Mouse (Mus musculus) heart, embryonic 14.5 days (tissue): ENCODE data around the gene Sf3b5. TPM values are rescaled to one million over a fixed set of nuclear protein-coding genes. Genes with fewer than 3 reads are reported as not detected.
A peak's percentile ranks its signal among the peaks of the same experiment; 100 is the strongest.

Source experiments
- ATAC-seq: fragments of 200-750 bp; cut with Nextera tagmentation; 2 replicates; pipeline ENCODE4 v1.8.0; 2017; ENCODE audit warnings: low read depth, moderate TSS enrichment; ENCODE audit not compliant: insufficient number of reproducible peaks, insufficient read depth, low FRiP score
- H3K27ac ChIP-seq, 2 experiments: fragments of 200-500 bp in 1 of 2; fragments of 300-500 bp in 1 of 2; sonication (generic) in 1 of 2; replicated peaks in 1 of 2; 2 replicates each; pipeline ENCODE4 v1.5.1; 2012 to 2014; ENCODE audit warnings: low read depth in 2 of 2, low read length in 2 of 2, control low read depth in 1 of 2, mild to moderate bottlenecking in 1 of 2, mixed read lengths in 1 of 2; ENCODE audit not compliant: control insufficient read depth in 1 of 2, insufficient read depth in 1 of 2
- H3K27me3 ChIP-seq: fragments of 300-500 bp; sonication (generic); 2 replicates; pipeline ENCODE4 v1.6.1; 2014; ENCODE audit warnings: mild to moderate bottlenecking, low read length, control low read depth; ENCODE audit not compliant: control insufficient read depth, insufficient read depth
- H3K36me3 ChIP-seq: fragments of 300-500 bp; sonication (generic); 2 replicates; pipeline ENCODE4 v1.6.1; 2014; ENCODE audit warnings: mild to moderate bottlenecking, control low read depth, low read length, mixed read lengths; ENCODE audit not compliant: control insufficient read depth, insufficient read depth
- H3K4me1 ChIP-seq, 2 experiments: fragments of 200-500 bp in 1 of 2; fragments of 300-500 bp in 1 of 2; sonication (generic) in 1 of 2; 2 replicates each; pipeline ENCODE4 v1.6.1; 2012 to 2014; ENCODE audit warnings: low read length in 2 of 2, control low read depth in 1 of 2, mixed read lengths in 1 of 2; ENCODE audit not compliant: control insufficient read depth in 2 of 2, insufficient read depth in 2 of 2
- H3K4me2 ChIP-seq: fragments of 300-500 bp; sonication (generic); 2 replicates; pipeline ENCODE4 v1.6.1; 2014; ENCODE audit warnings: mild to moderate bottlenecking, low read length
- H3K4me3 ChIP-seq, 2 experiments: fragments of 200-500 bp in 1 of 2; fragments of 300-500 bp in 1 of 2; sonication (generic) in 1 of 2; 2 replicates each; pipeline ENCODE4 v1.5.1; 2012 to 2014; ENCODE audit warnings: low read length in 2 of 2, mild to moderate bottlenecking in 2 of 2, control low read depth in 1 of 2, low read depth in 1 of 2, moderate library complexity in 1 of 2; ENCODE audit not compliant: control insufficient read depth in 1 of 2, insufficient read depth in 1 of 2
- H3K9ac ChIP-seq: fragments of 300-500 bp; sonication (generic); 2 replicates; pipeline ENCODE4 v1.6.1; 2014; ENCODE audit warnings: mild to moderate bottlenecking, low read length
- H3K9me3 ChIP-seq: fragments of 300-500 bp; sonication (generic); 2 replicates; pipeline ENCODE4 v1.6.1; 2016; ENCODE audit warnings: low read length, control low read depth; ENCODE audit not compliant: control insufficient read depth
- WGBS: fragments of 180-500 bp; shearing (Covaris S2); extraction: QIAGEN DNeasy Blood & Tissue Kit; methylation state at CpG from one replicate; pipeline ENCODE4 v1.1.7; 2014; 5-methylcytosine and 5-hydroxymethylcytosine counted together
- polyA plus RNA-seq: library from polyadenylated mRNA; unstranded; fragments of >200 nt; fragmentation: Nextera tagmentation; extraction: Ambion mirVana; gene quantifications from 2 replicates; pipeline ENCODE4 v1.2.1, GENCODE M21; 2014

Sf3b5 gene
- polyA plus RNA-seq, 1 experiment from 2014 or later: 32.8 TPM

DNA sequence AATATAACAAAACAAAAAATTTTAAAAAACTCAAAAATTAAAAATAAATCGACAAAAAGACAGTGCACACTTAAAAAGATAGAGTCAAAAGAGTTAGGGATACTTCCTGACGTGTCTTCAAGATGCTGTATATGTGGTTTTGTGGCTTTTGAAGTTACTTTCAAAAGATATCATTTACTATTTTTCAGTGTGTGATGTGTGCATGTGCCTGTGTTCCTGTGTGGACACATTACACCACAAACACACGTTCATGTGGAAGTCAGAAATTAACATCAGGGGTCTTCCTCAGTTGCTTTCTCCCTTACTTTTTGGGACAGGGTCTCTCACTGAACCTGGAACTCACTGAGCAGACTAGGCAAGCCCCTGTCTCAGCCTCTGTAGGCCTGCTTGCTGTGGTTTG is 20.1 kb upstream of the Sf3b5 start:
- WGBS: 84% methylated on average over 3 of the region's 3 CpGs
- no peak overlapping the region for H3K4me2 ChIP-seq
- H3K9me3 ChIP-seq: no peaks in the 10 kb centered on the region
- H3K36me3 ChIP-seq: no peaks in the 10 kb centered on the region
- no peak for ATAC-seq
- no peak overlapping the region for H3K9ac ChIP-seq
- H3K4me3 ChIP-seq: no peak overlapping the region
- no peaks in the 10 kb centered on the region for H3K27me3 ChIP-seq
- H3K4me1 ChIP-seq: peaks cover 12 to 17% of the 10 kb centered on the region in 2 experiments
- no peak overlapping the region for H3K27ac ChIP-seq

DNA sequence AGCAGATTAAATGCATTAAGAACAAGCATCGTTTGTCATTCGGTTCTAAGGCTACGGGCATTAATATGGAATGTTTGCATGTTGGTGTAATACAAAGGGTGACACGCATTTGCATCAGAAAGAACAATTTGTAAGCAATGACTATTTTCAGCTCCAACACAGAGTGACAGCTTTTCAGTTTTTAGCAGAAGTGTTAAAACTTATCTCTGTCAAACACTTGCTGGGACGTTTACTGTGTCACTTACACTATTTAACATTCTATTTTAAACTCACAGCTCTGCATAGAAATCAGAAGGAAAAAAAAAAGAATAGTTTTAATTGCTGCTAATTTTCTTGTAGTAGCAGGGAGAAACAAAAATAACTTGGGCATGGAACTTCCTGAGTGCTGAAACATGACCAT is 18.7 kb upstream of the Sf3b5 start:
- H3K4me1 ChIP-seq: peaks cover 11 to 17% of the 10 kb centered on the region in 2 experiments
- H3K9me3 ChIP-seq: no peaks in the 10 kb centered on the region
- no peaks in the 10 kb centered on the region for H3K36me3 ChIP-seq
- H3K4me2 ChIP-seq: peak overlapping the region; percentile 29; the same call in 1 of the 2 replicates
- H3K9ac ChIP-seq: no peak overlapping the region
- H3K27me3 ChIP-seq: no peaks in the 10 kb centered on the region
- peak overlapping the region; percentile 32 to 78; a peak in 3 of 4 replicates for H3K27ac ChIP-seq
- no peak overlapping the region for H3K4me3 ChIP-seq
- 53% methylated on average over 5 of the region's 5 CpGs for WGBS
- ATAC-seq: no peak

DNA sequence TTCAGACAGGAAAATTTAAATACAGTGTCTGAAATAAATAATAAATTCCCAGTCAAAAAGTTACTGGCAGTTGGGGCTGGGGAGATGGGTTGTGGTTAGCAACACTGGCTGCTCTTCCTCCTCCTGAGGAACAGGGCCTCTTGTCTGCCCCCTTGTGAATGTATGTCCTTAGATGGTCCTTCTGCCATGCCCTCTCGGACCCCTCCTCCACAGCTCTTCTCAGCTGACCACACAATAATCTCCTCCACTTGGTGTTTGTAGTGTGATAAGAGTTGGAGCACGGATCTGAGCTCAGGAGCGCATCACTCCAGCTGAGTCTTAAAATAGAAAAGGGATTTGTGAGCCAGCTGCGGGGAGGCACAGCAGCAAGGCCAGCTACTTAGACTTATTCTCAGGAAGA is 18.2 kb upstream of the Sf3b5 start:
- H3K27me3 ChIP-seq: no peaks in the 10 kb centered on the region
- no peaks in the 10 kb centered on the region for H3K36me3 ChIP-seq
- peaks cover 9 to 17% of the 10 kb centered on the region in 2 experiments for H3K4me1 ChIP-seq
- H3K27ac ChIP-seq: peak overlapping the region; percentile 78 to 87
- H3K9ac ChIP-seq: no peak overlapping the region
- 3% methylated on average over 4 of the region's 4 CpGs for WGBS
- H3K4me3 ChIP-seq: no peak overlapping the region
- H3K9me3 ChIP-seq: no peaks in the 10 kb centered on the region
- peak overlapping the region; percentile 29; the same call in 1 of the 2 replicates for H3K4me2 ChIP-seq
- peak; percentile 85 for ATAC-seq

DNA sequence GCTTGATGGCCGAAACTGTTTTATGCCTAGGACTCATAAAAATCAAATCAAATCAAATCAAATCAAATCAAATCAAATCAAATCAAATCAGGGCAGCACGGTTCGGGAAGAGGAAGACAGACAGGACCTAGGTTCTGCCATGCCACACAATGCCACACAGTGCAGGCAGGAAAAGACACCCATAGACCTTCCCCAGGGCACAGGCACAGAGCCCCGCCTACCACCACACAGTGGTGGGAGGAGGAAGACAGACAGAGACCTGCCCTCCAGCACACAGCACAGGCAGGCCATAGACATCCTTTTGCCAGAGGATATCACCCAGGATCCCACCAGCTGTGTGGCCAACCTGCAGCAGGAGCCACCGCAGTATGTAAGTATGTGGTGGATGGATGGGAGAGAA is 13.2 kb upstream of the Sf3b5 start:
- Histone ChIP-seq H3K27ac (no peak overlapping the region), H3K9ac (no peak overlapping the region), H3K4me2 (no peak overlapping the region), H3K4me1 (peaks cover 8% of the 10 kb centered on the region in 2 experiments), H3K36me3 (no peaks in the 10 kb centered on the region), H3K27me3 (no peaks in the 10 kb centered on the region), H3K9me3 (no peaks in the 10 kb centered on the region), H3K4me3 (no peak overlapping the region)
- WGBS: 87% methylated on average over 5 of the region's 5 CpGs
- no peak for ATAC-seq

DNA sequence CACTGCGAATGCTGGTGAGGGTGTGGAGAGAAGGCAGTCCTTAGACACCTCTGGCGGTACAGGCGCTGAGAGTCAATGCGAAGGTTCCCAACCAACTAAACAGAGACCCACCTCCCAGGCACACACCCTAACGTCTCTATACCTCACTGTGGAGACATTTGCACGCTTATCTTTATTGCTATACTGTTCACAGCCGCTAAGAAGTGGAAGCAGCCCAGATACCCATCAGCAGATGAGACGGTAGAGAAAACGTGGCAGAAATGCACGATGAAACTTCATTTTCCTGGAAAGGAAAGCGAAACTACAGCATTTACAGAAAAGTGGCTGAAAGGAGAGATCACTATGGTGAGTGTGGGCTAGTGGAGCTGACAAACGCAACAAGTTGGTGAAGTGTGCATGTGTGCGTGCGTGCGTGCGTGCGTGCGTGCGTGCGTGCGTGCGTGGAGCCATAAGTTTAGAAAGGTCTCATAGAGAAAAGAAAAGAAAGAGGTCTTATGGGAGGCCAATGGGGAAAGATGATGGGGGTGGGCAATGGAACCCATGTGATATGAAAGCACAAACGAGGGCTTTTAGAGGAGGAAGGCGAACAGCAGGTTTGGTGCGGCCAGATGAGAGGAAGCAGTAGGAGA is 11.6 kb upstream of the Sf3b5 start:
- H3K4me2 ChIP-seq: no peak overlapping the region
- H3K27ac ChIP-seq: no peak overlapping the region
- no peaks in the 10 kb centered on the region for H3K9me3 ChIP-seq
- H3K4me1 ChIP-seq: no peaks in the 10 kb centered on the region
- H3K27me3 ChIP-seq: no peaks in the 10 kb centered on the region
- no peak overlapping the region for H3K9ac ChIP-seq
- no peaks in the 10 kb centered on the region for H3K36me3 ChIP-seq
- ATAC-seq: no peak
- 88% methylated on average over 25 of the region's 25 CpGs for WGBS
- H3K4me3 ChIP-seq: no peak overlapping the region

DNA sequence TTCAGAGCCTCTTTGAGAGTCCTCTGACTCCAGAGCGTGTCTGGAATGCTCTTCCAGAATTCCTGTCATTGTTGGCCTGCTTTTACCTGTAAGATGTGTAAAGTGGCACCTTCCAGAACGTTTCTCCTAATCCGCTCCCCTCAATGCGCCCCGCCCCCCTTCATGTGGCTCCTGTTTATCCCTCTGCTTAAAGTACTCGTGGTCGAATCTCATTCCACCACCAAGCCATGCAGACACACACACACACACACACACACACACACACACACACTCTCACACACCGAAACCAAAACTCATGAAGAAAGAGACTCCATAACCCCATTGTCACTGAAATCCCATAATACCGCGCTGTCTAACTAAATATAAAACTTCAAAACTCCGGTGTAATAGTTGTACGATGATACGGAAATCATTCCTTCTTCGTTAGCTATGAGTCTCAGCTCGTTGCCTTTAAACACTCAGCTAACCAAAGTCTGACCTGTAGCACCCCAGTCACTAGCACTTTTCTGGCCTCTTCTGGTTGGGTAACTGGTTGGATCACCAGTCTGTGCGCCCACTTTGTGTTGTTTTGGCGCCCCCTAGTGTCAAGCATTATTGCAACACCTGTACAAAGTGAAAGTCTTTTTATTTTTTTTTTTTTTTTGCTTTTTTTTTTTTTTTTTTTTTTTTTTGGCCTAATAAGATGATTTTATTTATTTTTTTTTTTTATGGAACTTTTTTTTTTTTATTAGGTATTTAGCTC is 8.2 kb upstream of the Sf3b5 start:
- Histone ChIP-seq H3K27me3 (no peaks in the 10 kb centered on the region), H3K9ac (no peak overlapping the region; the same call in 1 of the 2 replicates), H3K4me2 (peak overlapping the region; percentile 42), H3K4me3 (no peak overlapping the region), H3K36me3 (no peaks in the 10 kb centered on the region), H3K27ac (no peak overlapping the region), H3K4me1 (no peaks in the 10 kb centered on the region), H3K9me3 (no peaks in the 10 kb centered on the region)
- ATAC-seq: no peak
- WGBS: 35% methylated on average over 17 of the region's 17 CpGs

DNA sequence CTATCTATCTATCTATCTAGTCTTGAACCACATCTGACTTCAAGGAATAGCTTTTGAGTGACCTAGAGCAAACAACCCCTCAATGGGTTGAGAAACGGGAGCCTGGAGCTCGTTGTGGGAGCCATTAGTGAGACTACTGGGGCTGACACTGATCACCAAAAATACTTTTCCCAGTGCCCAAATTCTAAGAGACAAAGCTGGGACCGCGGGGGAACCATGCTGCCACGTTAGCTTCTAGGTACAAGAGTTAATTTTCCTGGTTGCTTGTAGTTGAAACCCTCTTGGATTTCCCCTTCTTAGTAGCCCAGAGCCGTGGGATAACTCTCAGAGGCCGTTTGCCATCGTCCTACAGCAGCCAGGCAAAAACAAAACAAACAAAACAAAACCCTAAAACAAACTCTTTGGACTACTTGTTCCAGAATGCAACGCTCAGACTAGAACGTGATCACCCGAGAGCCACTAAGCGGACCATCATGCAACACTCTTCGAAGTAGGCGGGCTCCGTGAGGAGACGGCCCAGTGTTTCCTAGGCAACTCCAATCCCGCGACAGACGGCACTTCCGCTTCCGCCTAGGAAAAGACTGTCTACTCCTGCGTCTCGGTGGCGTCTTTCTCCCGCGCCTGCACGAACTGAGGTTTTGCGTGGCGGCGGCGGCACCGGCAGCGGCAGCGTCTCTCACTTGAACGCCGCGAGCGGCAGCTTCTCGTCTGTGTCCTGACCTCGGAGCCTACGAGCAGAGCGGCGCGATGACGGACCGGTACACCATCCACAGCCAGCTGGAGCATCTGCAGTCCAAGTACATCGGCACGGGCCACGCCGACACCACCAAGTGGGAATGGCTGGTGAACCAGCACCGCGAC is 3.0 kb downstream of the Sf3b5 start:
- peak overlapping the region; percentile 61 to 78 for H3K27ac ChIP-seq
- H3K9me3 ChIP-seq: no peaks in the 10 kb centered on the region
- H3K4me1 ChIP-seq: peaks cover 3 to 7% of the 10 kb centered on the region in 2 experiments; a peak in 3 of 4 replicates
- peak; percentile 98 for ATAC-seq
- peak overlapping the region; percentile 88 for H3K9ac ChIP-seq
- peaks cover 14% of the 10 kb centered on the region for H3K36me3 ChIP-seq
- peak overlapping the region; percentile 68 to 73 for H3K4me3 ChIP-seq
- 3% methylated on average over 52 of the region's 52 CpGs for WGBS
- peak overlapping the region; percentile 91 for H3K4me2 ChIP-seq
- H3K27me3 ChIP-seq: no peaks in the 10 kb centered on the region
